Mouse (Mus musculus): ENCODE measurements around the gene Rnf17.

- no peak for TF ChIP-seq TCF12 (IDR thresholded peaks at IDR 0.05; ENCODE audit: low read depth, low read length)
- TF ChIP-seq RAD21 (IDR thresholded peaks at IDR 0.05; ENCODE audit: low read depth, low read length), result no peak
- no peak for TF ChIP-seq RCOR1 (IDR thresholded peaks at IDR 0.05; ENCODE audit: low read depth, low read length)
- TF ChIP-seq ZNF384 (IDR thresholded peaks at IDR 0.05; ENCODE audit: low read depth, low read length), result no peak
- TF ChIP-seq TBP (IDR thresholded peaks at IDR 0.05; ENCODE audit: low read depth, low read length), result no peak
- TF ChIP-seq POLR2A (IDR thresholded peaks at IDR 0.05; ENCODE audit: control insufficient read depth in 1 of 2, insufficient read depth in 1 of 2, low read depth in 1 of 2, low read length in 2 of 2, poor library complexity in 1 of 2), result no peak
- TF ChIP-seq CHD2 (IDR thresholded peaks at IDR 0.05; ENCODE audit: low read length), result no peak
- no peak for TF ChIP-seq CTCF (IDR thresholded peaks at IDR 0.05 in 2 of 3, conservative IDR thresholded peaks at IDR 0.05 in 1 of 3; ENCODE audit: control insufficient read depth in 1 of 3, insufficient read depth in 1 of 3, low read depth in 2 of 3, low read length in 3 of 3, poor library complexity in 1 of 3, severe bottlenecking in 1 of 3)
- no peak for TF ChIP-seq MAX (IDR thresholded peaks at IDR 0.05; ENCODE audit: low read length)
- TF ChIP-seq MAFK (IDR thresholded peaks at IDR 0.05; ENCODE audit: borderline replicate concordance, low read depth, low read length), result no peak
- TF ChIP-seq SIN3A (IDR thresholded peaks at IDR 0.05; ENCODE audit: low read length), result no peak
These were observed 20.0 kb upstream of the Rnf17 start for GRCm38 (mm10) chr14:56382366-56382765.
